Mouse (Mus musculus) lung, adult 2 months (tissue): ENCODE data around the gene Rab3gap1. TPM values are rescaled to one million over a fixed set of nuclear protein-coding genes. Genes with fewer than 3 reads are reported as not detected.

Experiments used
- DNase-seq: peaks from one replicate; pipeline ENCODE4 v3.0.0; 2022
- H3K4me1 ChIP-seq: fragments of 200-500 bp; 2 replicates; pipeline ENCODE4 v1.6.1; 2011; ENCODE audit warnings: low read length; ENCODE audit not compliant: control insufficient read depth, insufficient read depth
- H3K4me3 ChIP-seq: fragments of 200-500 bp; replicated peaks from 2 replicates; pipeline ENCODE3; 2011; ENCODE audit warnings: low read depth, mild to moderate bottlenecking, control low read depth, low read length; ENCODE audit errors: extremely low read depth
- CTCF ChIP-seq: fragments of 200-500 bp; IDR thresholded peaks from 2 replicates; pipeline ENCODE4 v1.5.1; 2011; ENCODE audit warnings: mild to moderate bottlenecking, low read length, control low read depth; ENCODE audit not compliant: insufficient read depth
- POLR2A ChIP-seq: fragments of 200-500 bp; IDR thresholded peaks from 2 replicates; pipeline ENCODE4 v1.6.1; 2011; ENCODE audit warnings: low read depth, mild to moderate bottlenecking, control low read depth, low read length, borderline replicate concordance; ENCODE audit errors: extremely low read depth
- WGBS: fragments of 180-500 bp; shearing (Covaris S2); methylation state at CpG from one replicate; pipeline ENCODE4 v1.1.7; 2018; 5-methylcytosine and 5-hydroxymethylcytosine counted together
- polyA plus RNA-seq: library from polyadenylated mRNA; depleted of rRNA; stranded (reverse); fragments of >200 nt; gene quantifications from 2 replicates; pipeline ENCODE4 v1.2.3, GENCODE M21; 2012; rRNA removed

Rab3gap1 gene
- polyA plus RNA-seq = 20.4 and 22.2 TPM in 2 replicates

DNA sequence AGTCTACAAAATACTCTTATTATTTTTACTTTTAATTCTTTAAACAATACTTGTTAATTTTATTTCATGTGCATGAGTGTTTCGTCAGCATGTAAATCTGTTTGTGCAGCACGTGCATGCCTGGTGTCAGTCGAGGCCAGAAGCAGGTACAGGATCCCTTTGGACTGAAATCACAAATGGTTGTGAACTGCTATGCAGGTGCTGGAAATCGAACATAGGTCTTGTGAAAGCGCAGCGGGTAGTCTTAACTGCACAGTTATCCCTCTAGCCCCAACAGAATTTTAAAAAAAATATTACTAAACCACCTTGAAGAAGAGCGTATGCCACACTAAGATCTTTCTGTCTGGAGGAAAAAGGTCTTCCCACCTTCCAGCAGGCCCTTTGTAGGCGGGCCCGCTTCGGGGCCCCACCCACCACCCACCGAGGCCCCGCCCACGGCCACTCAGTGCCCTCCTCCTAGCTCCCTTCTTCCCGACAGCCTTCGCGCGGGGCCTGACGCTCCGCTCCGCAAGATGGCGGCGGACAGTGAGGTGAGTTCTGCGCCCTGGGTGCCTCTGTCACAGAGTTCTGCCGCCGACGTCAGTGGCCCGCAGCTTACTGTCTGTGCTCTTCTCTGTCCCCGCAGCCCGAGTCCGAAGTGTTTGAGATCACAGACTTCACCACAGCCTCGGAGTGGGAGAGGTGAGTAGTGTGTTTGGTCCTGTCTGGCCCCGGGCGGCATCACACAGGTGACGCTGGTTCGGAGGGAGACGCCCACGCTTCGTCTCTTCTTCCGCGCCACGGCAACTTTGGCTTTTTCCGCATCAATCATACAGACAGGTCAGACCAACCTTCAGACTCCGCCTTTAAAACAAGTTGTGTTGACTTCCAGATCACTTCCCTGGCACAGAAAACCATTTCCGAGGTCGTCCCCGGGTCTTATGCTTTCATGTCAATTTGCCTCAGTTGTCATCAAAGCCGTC is at the start of gene Rab3gap1:
TSS of gene Rab3gap1 (plus strand) at position 474 of the 962 bp plus-strand sequence.
- peak; percentile 89 for DNase-seq
- Histone ChIP-seq H3K4me1 (peaks cover 2% of the 10 kb centered on the region; the same call in 1 of the 2 replicates), H3K4me3 (peak within 1 kb of the TSS; percentile 74)
- TF ChIP-seq POLR2A (peak; percentile 95), CTCF (no peak)
- WGBS = 12% methylated on average over 47 of the region's 47 CpGs

DNA sequence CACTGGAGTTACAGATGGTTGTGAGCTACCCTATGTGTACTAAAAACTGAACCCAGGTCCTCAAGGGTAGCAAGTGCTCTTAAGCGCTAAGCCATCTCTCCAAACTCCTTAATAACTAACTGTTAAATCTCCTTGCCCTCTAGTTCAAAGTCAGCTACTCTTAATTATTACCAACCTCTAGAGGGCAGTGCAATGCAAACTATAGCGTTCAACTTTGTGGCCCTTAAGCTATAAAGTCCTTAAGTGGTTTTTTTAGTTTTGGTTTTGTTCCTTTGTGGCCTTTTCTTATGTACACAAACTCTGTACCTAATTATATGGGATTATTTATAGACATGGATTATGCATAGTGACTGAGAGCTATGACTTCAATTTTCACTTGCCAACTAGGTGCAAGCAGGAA is 41.2 kb upstream of the Rab3gap1 start:
- TF ChIP-seq POLR2A (no peak), CTCF (no peak; the same call in 1 of the 2 replicates)
- H3K4me1 ChIP-seq = no peaks in the 10 kb centered on the region
- no peak for DNase-seq
- no peak overlapping the region for H3K4me3 ChIP-seq
- 8% methylated on average over 2 of the region's 2 CpGs for WGBS

DNA sequence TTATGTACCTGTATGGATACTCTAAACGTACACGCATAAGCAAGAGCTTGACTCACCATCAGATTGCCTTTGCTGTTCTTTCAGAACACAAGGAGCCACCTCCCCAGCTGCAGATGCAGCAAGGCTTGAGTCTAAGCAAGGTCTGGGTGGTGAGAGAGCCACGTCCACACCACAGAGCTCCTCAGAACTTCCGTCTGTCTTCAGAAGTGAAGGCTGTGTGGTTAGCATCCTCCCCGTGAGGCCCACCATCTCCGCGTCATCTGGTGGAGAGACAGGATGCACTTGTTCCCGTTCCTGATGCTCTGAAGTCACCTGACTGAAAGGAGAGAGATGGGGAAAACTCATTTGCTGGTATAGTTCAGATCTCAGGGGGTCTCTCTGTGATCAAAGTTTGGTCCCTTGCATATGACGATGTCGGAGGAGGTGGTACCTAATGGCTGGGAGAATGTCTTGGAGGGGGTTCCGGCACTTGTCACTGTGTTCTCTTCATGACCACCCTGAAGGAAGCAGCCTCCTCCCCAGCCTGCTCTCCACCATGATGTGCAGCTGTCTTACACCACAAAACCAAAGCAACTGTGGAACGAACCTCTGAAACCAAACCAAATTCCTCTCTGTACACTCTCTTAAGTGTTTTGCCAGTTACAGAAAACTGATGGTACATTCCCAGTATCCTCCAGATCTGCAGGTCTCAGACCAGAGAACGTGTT is 38.2 kb upstream of the Rab3gap1 start:
- no peak for DNase-seq
- 72% methylated on average over 13 of the region's 13 CpGs for WGBS
- no peak for TF ChIP-seq POLR2A
- TF ChIP-seq CTCF = no peak
- Histone ChIP-seq H3K4me3 (no peak overlapping the region), H3K4me1 (no peaks in the 10 kb centered on the region)

DNA sequence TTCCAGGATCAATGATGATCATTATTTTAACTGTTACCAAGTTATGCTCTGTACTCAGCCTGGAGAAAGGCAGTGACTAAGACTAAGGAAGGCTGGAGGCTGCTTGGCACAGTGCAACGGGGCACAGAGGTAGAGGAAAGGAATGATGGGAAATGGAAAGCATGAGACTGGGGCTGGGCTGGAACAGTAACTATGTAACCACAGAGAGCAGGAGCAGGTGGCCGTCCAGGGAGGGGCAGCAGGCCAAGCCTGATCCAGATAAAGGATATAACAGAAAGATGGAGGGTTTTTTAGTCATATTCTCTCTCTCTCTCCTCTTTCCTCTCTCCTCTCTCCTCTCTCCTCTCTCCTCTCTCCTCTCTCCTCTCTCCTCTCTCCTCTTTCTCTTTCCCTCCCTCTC is 34.9 kb upstream of the Rab3gap1 start:
- TF ChIP-seq POLR2A (no peak), CTCF (no peak)
- WGBS = 41% methylated on average over 2 of the region's 2 CpGs

DNA sequence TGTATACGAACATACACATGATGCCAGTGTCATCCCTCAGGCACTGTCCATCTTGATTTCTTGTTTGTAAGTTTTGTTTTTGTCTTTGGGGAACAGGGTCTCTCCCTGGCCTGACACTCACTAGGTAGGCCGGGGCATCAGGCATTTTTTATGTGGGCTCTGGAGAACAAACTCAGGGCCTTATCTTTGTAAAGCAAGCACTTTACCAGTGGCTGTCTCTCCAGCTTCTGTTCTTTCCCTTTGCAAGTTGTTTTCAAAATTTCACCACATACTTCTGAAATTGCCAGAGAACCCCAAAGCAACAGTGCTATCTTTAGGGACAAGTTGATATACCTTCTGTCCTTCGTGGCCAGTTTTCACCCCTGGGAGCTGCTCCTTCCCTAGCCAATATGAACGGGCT is 34.4 kb upstream of the Rab3gap1 start:
- DNase-seq = no peak
- WGBS = 57% methylated on average over 4 of the region's 4 CpGs
- Histone ChIP-seq H3K4me1 (no peaks in the 10 kb centered on the region), H3K4me3 (no peak overlapping the region)
- TF ChIP-seq CTCF = no peak
- no peak for TF ChIP-seq POLR2A

More for the DNA sequence above, 34.9 kb upstream of the Rab3gap1 start:
- Histone ChIP-seq H3K4me3 (no peak overlapping the region), H3K4me1 (no peaks in the 10 kb centered on the region)
- no peak for DNase-seq

DNA sequence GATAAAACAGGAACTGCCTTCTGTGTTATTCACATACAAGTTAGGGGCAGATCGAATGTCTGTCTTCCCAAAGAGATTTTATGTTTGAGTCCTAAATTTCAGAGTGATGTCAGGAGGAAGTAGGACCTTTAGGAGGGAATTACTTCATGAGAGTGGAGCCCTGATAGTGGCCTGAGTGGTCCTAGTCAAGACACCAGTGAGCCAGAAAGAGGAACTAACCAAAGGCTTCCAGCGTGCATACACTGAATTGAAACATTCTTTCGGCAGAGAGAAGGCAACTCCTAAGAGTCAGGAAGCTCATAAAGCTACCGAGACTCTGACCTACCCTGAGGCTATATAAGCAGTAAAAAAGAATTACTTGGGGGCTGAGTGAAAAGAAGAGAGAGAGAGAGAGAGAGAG is 32.0 kb upstream of the Rab3gap1 start:
- WGBS = 68% methylated on average over 4 of the region's 4 CpGs
- DNase-seq = no peak
- Histone ChIP-seq H3K4me1 (no peaks in the 10 kb centered on the region), H3K4me3 (no peak overlapping the region)
- TF ChIP-seq POLR2A (no peak), CTCF (no peak)

DNA sequence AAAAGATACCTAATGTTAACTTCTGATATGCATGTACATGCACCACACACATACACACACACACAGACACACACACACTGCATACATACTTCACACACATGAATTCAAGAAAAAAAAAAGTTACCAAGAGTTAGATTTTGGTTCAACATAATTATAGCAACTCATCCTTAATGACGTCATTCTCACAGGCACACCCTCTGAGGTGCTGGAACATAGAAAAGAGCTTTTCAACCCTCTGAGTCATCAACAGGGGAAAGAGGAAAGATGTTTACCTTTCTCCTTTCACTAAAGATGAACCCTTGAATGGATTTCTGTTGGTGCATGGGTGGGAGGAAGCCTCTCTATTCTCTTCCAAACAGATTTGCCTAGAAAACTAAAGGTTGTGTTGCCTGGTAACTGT is 30.0 kb upstream of the Rab3gap1 start:
- DNase-seq = no peak
- TF ChIP-seq POLR2A = no peak
- TF ChIP-seq CTCF = no peak
- Histone ChIP-seq H3K4me1 (no peaks in the 10 kb centered on the region), H3K4me3 (no peak overlapping the region)
- 59% methylated on average over 1 of the region's 1 CpGs for WGBS

DNA sequence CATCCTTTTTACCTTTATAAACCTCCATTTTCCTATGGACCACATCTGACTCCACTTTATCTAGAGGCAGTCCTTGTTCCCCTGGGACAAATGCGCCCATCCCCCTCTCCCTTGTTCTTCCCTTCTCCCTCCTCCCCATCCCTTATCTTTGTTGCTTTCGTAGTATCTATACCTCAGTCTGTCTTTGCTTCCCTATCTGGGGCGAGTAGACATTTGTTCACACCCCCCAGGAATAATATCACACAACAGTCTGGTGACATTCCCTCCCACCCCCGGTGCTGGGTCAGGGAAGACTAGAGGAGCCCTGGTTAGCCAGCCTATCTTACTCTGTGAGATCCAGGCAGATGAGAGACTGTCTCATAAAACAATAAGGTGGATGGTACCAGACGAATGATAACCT is 23.1 kb upstream of the Rab3gap1 start:
- no peak for DNase-seq
- H3K4me1 ChIP-seq = no peaks in the 10 kb centered on the region
- 76% methylated on average over 5 of the region's 5 CpGs for WGBS
- no peak overlapping the region for H3K4me3 ChIP-seq
- no peak for TF ChIP-seq CTCF
- TF ChIP-seq POLR2A = no peak

DNA sequence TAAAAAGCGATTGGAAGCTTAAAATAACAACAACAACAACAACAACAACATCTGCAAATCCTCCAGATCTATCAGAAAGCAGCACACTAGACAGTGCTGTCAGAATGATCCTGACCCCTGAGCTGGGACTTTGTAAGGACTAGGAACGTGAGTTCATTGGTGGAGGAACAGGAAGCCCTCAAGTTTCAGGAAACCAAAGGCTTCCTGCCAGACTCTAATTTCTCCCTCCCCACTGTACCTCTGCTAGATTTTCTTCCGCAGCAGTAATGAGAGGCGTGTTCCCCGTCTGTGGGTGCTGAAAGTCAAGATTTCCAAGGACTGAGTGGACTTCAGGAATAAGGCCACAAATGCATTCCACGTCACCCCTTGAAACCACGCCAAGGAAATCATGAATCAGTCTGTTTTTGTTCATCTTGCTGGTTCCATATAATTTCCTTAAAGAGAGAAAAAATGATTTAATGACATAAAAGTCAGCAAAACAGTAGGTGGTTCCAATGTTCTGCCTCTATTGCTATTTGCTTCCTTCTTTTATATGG is 18.4 kb upstream of the Rab3gap1 start:
- DNase-seq = no peak
- WGBS = 38% methylated on average over 7 of the region's 7 CpGs
- TF ChIP-seq CTCF (no peak), POLR2A (no peak)
- no peaks in the 10 kb centered on the region for H3K4me1 ChIP-seq
- H3K4me3 ChIP-seq = no peak overlapping the region
